Mouse (Mus musculus) adrenal gland (tissue): ENCODE data around the gene Spry2.

Source experiments
- intact Hi-C: fragments of 180-260 bp; cut with DNase I; formaldehyde crosslinking; loops from one replicate; pipeline ENCODE4 v1.15.1; 2025

Gene Spry2

GRCm38 (mm10) chr14:105894971-105895873 is 1.4 kb downstream of the Spry2 start:
- intact Hi-C loops = loop anchor here (5.0 to 10.0 kb wide), 4 partner anchors 163 to 418 kb away; no protein-coding TSS in a partner anchor

- intact Hi-C loops = loop anchor here (5.0 to 10.0 kb wide), 3 partner anchors 161 to 416 kb away; no protein-coding TSS in a partner anchor
These were observed 3.0 kb downstream of the Spry2 start for GRCm38 (mm10) chr14:105893623-105893995.

GRCm38 (mm10) chr14:105892941-105893622 is 3.5 kb downstream of the Spry2 start:
- intact Hi-C loops = loop anchor here (5.0 to 10.0 kb wide), 3 partner anchors 161 to 416 kb away; no protein-coding TSS in a partner anchor

GRCm38 (mm10) chr14:105890516-105891231 is 5.9 kb downstream of the Spry2 start:
- intact Hi-C loops = loop anchor here (5.0 to 10.0 kb wide), 3 partner anchors 158 to 413 kb away; no protein-coding TSS in a partner anchor

- intact Hi-C loops = no loop called here
These were observed 9.8 kb downstream of the Spry2 start for GRCm38 (mm10) chr14:105886643-105887374.

GRCm38 (mm10) chr14:105885249-105885648 is 11.4 kb downstream of the Spry2 start:
- intact Hi-C loops = no loop called here

GRCm38 (mm10) chr14:105883215-105883614 is 13.4 kb downstream of the Spry2 start:
- intact Hi-C loops = no loop called here

GRCm38 (mm10) chr14:105878359-105878758 is 18.3 kb downstream of the Spry2 start:
- intact Hi-C loops = no loop called here

- intact Hi-C loops = no loop called here
These were observed 20.2 kb downstream of the Spry2 start for GRCm38 (mm10) chr14:105876375-105876774.

- intact Hi-C loops = no loop called here
These were observed 26.2 kb downstream of the Spry2 start for GRCm38 (mm10) chr14:105870370-105870936.

GRCm38 (mm10) chr14:105865381-105865938 is 31.2 kb downstream of the Spry2 start:
- intact Hi-C loops = no loop called here

- intact Hi-C loops = no loop called here
These were observed 34.4 kb downstream of the Spry2 start for GRCm38 (mm10) chr14:105862199-105862598.

- intact Hi-C loops = no loop called here
These were observed 35.7 kb downstream of the Spry2 start for GRCm38 (mm10) chr14:105860920-105861319.

GRCm38 (mm10) chr14:105860276-105860675 is 36.3 kb downstream of the Spry2 start:
- intact Hi-C loops = no loop called here

GRCm38 (mm10) chr14:105859876-105860275 is 36.7 kb downstream of the Spry2 start:
- intact Hi-C loops = no loop called here

- intact Hi-C loops = no loop called here
These were observed 37.3 kb downstream of the Spry2 start for GRCm38 (mm10) chr14:105859368-105859767.

GRCm38 (mm10) chr14:105858935-105859334 is 37.7 kb downstream of the Spry2 start:
- intact Hi-C loops = no loop called here

- intact Hi-C loops = no loop called here
These were observed 45.1 kb downstream of the Spry2 start for GRCm38 (mm10) chr14:105851359-105852067.
